ENCODE assay signal across 10 mouse cellular contexts in genomic region chr10:80856908-80857307, GRCm38 (mm10). TPM values are rescaled to one million over a fixed set of nuclear protein-coding genes. Genes with fewer than 3 reads are reported as not detected.
DNase-seq lines count a peak whose midpoint lies in the region; ATAC-seq and TF ChIP-seq lines count a peak whose summit lies in the region.
"Had no signal": no experiment of that assay in that cellular context is flagged by ENCODE, and none has a peak within 500 bp of the region (broad histone marks: within the 10 kb centered on the region; RNA-seq: fewer than 3 reads in every experiment).

No protein-coding gene starts in this region.

- no peak overlapping the region for H3K4me2 ChIP-seq in forebrain, embryonic 11.5 days (ENCODE audit: low read depth, low read length, severe bottlenecking)
- peak overlapping the region; percentile 93 for H3K4me2 ChIP-seq in liver, embryonic 12.5 days
- H3K4me2 ChIP-seq in lung, postnatal 0 days (replicated peaks; ENCODE audit: low read depth, low read length), result no peak overlapping the region

- no peak for TF ChIP-seq CTCF in lung, postnatal 0 days (IDR thresholded peaks at IDR 0.05)

- H3K4me3 ChIP-seq in megakaryocyte, embryonic 14.5 days (replicated peaks), result peak overlapping the region; percentile 47
- no peak overlapping the region for H3K4me3 ChIP-seq in forebrain, embryonic 11.5 days (ENCODE audit: low read depth, low read length)
- peak overlapping the region; percentile 91 for H3K4me3 ChIP-seq in liver, embryonic 12.5 days
- no peak overlapping the region for H3K4me3 ChIP-seq in lung, postnatal 0 days (ENCODE audit: low read depth, low read length)

- H3K27ac ChIP-seq in forebrain, embryonic 11.5 days (ENCODE audit: low read depth, low read length), result no peak overlapping the region
- peak overlapping the region; percentile 99 for H3K27ac ChIP-seq in liver, embryonic 12.5 days
- H3K27ac ChIP-seq in lung, postnatal 0 days (ENCODE audit: low read length), result no peak overlapping the region

- H3K36me3 ChIP-seq in megakaryocyte, embryonic 14.5 days (replicated peaks; ENCODE audit: low read length), result peaks cover 42% of the 10 kb centered on the region
- no peaks in the 10 kb centered on the region for H3K36me3 ChIP-seq in forebrain, embryonic 11.5 days (ENCODE audit: control insufficient read depth, insufficient read depth, low read length)
- peaks cover 43% of the 10 kb centered on the region for H3K36me3 ChIP-seq in liver, embryonic 12.5 days
- H3K36me3 ChIP-seq in lung, postnatal 0 days (ENCODE audit: insufficient read depth, low read length), result peaks cover 5% of the 10 kb centered on the region; the same call in 1 of the 2 replicates

- H3K27me3 ChIP-seq in megakaryocyte, embryonic 14.5 days (replicated peaks), result no peaks in the 10 kb centered on the region
- H3K27me3 ChIP-seq in forebrain, embryonic 11.5 days (ENCODE audit: control insufficient read depth, insufficient read depth, low read length), result no peaks in the 10 kb centered on the region
- H3K27me3 ChIP-seq in liver, embryonic 12.5 days (replicated peaks), result no peaks in the 10 kb centered on the region
- no peaks in the 10 kb centered on the region for H3K27me3 ChIP-seq in lung, postnatal 0 days (replicated peaks; ENCODE audit: insufficient read depth, low read length)

- peaks cover 74% of the 10 kb centered on the region for H3K4me1 ChIP-seq in megakaryocyte, embryonic 14.5 days
- H3K4me1 ChIP-seq in forebrain, embryonic 11.5 days (replicated peaks; ENCODE audit: control insufficient read depth, insufficient read depth, low read length), result peaks cover 23% of the 10 kb centered on the region; the same call in 1 of the 2 replicates
- H3K4me1 ChIP-seq in liver, embryonic 12.5 days, result peaks cover 87% of the 10 kb centered on the region
- peaks cover 5% of the 10 kb centered on the region; the same call in 1 of the 2 replicates for H3K4me1 ChIP-seq in lung, postnatal 0 days (ENCODE audit: insufficient read depth, low read depth, low read length)

- WGBS in forebrain, embryonic 11.5 days, result 84% methylated on average over 5 of the region's 5 CpGs
- 37% methylated on average over 5 of the region's 5 CpGs for WGBS in liver, embryonic 12.5 days (ENCODE audit: insufficient replicate concordance)
- WGBS in lung, postnatal 0 days, result 70% methylated on average over 5 of the region's 5 CpGs

- H3K9ac ChIP-seq in forebrain, embryonic 11.5 days (ENCODE audit: low read length), result peak overlapping the region; percentile 20; the same call in 1 of the 2 replicates
- peak overlapping the region; percentile 97 for H3K9ac ChIP-seq in liver, embryonic 12.5 days
- no peak overlapping the region for H3K9ac ChIP-seq in lung, postnatal 0 days (replicated peaks; ENCODE audit: low read depth)

- TF ChIP-seq EP300 in lung, postnatal 0 days (IDR thresholded peaks at IDR 0.05), result no peak

- no peak for DNase-seq in forebrain, embryonic 11.5 days (ENCODE audit: low spot score)
- DNase-seq in spleen, postnatal 36 days (ENCODE audit: low spot score in 2 of 2), result peak; percentile 51 to 66
- DNase-seq in frontal cortex, postnatal 10 days (ENCODE audit: low spot score in 2 of 2), result no peak
- no peak for DNase-seq in lung, postnatal 0 days (ENCODE audit: low spot score)
- DNase-seq in layer of hippocampus, postnatal 10 days (ENCODE audit: low spot score in 2 of 2), result no peak
- DNase-seq: cerebellum, adult 11 months had no signal

- no peak for ATAC-seq in megakaryocyte, adult 5-6 weeks (ENCODE audit: poor library complexity, severe bottlenecking)
- no peak for ATAC-seq in forebrain, embryonic 11.5 days (replicated peaks; ENCODE audit: low FRiP score)
- ATAC-seq in liver, embryonic 12.5 days, result peak; percentile 40
- no peak for ATAC-seq in lung, postnatal 0 days

- H3K9me3 ChIP-seq in megakaryocyte, embryonic 14.5 days, result no peaks in the 10 kb centered on the region
- no peaks in the 10 kb centered on the region for H3K9me3 ChIP-seq in forebrain, embryonic 11.5 days (ENCODE audit: control insufficient read depth, low read length)
- H3K9me3 ChIP-seq in liver, embryonic 12.5 days (replicated peaks), result no peaks in the 10 kb centered on the region
- no peaks in the 10 kb centered on the region for H3K9me3 ChIP-seq in lung, postnatal 0 days (ENCODE audit: low read length)

RNA-seq across cellular contexts. Expression of gene Sppl2b, which starts 1.8 kb away (rescaled TPM):
- 33.4 and 118 TPM in 2 replicates for polyA plus RNA-seq in megakaryocyte, embryonic 14.5 days (2012; ENCODE audit: insufficient read depth, low replicate concordance)
- total RNA-seq in megakaryocyte, adult 5-6 weeks (2015), result 10.1 and 10.4 TPM in 2 replicates
- 9.1 and 15.1 TPM in 2 replicates for total RNA-seq in megakaryocyte, adult 5-6 weeks (2017)
- polyA plus RNA-seq in forebrain, embryonic 11.5 days (2014; fragmentation: Nextera tagmentation; extraction: Ambion mirVana), result 37.0 and 39.8 TPM in 2 replicates
- 66.1 and 70.5 TPM in 2 replicates for polyA plus RNA-seq in liver, embryonic 12.5 days (2016; fragmentation: Nextera tagmentation; extraction: Ambion mirVana)
- polyA plus RNA-seq in lung, postnatal 0 days (2015; fragmentation: Nextera tagmentation; extraction: Ambion mirVana), result 26.5 and 26.8 TPM in 2 replicates
- total RNA-seq in layer of hippocampus, postnatal 10 days (2021), result 10 to 100 TPM; 80.4 to 97.8 TPM

RNA-seq across cellular contexts. Expression of gene Lsm7, which starts 1.9 kb away (rescaled TPM):
- polyA plus RNA-seq in megakaryocyte, embryonic 14.5 days (2012; ENCODE audit: insufficient read depth, low replicate concordance), result 6.8 and 219 TPM in 2 replicates
- total RNA-seq in megakaryocyte, adult 5-6 weeks (2015), result 56.6 and 58.0 TPM in 2 replicates
- total RNA-seq in megakaryocyte, adult 5-6 weeks (2017), result 104 and 130 TPM in 2 replicates
- polyA plus RNA-seq in forebrain, embryonic 11.5 days (2014; fragmentation: Nextera tagmentation; extraction: Ambion mirVana), result 308 and 322 TPM in 2 replicates
- polyA plus RNA-seq in liver, embryonic 12.5 days (2016; fragmentation: Nextera tagmentation; extraction: Ambion mirVana), result 235 and 245 TPM in 2 replicates
- 129 and 138 TPM in 2 replicates for polyA plus RNA-seq in lung, postnatal 0 days (2015; fragmentation: Nextera tagmentation; extraction: Ambion mirVana)
- total RNA-seq in layer of hippocampus, postnatal 10 days (2021), result 10 to 100 TPM; 52.3 to 54.0 TPM

RNA-seq across cellular contexts. Expression of gene Lingo3, which starts 13.1 kb away (rescaled TPM):
- 0.04 TPM in 1 of 2 replicates, not detected in the other for polyA plus RNA-seq in megakaryocyte, embryonic 14.5 days (2012; ENCODE audit: insufficient read depth, low replicate concordance)
- not detected in 2 replicates for total RNA-seq in megakaryocyte, adult 5-6 weeks (2015)
- total RNA-seq in megakaryocyte, adult 5-6 weeks (2017), result not detected in 2 replicates
- polyA plus RNA-seq in forebrain, embryonic 11.5 days (2014; fragmentation: Nextera tagmentation; extraction: Ambion mirVana), result 1.2 and 2.1 TPM in 2 replicates
- not detected in 2 replicates for polyA plus RNA-seq in liver, embryonic 12.5 days (2016; fragmentation: Nextera tagmentation; extraction: Ambion mirVana)
- polyA plus RNA-seq in lung, postnatal 0 days (2015; fragmentation: Nextera tagmentation; extraction: Ambion mirVana), result not detected in 2 replicates
- total RNA-seq in layer of hippocampus, postnatal 10 days (2021), result 10 to 100 TPM; 20.4 to 25.9 TPM

RNA-seq across cellular contexts. Expression of gene Tmprss9, which starts 14.7 kb away (rescaled TPM):
- 0.08 TPM in 1 of 2 replicates, not detected in the other for polyA plus RNA-seq in megakaryocyte, embryonic 14.5 days (2012; ENCODE audit: insufficient read depth, low replicate concordance)
- total RNA-seq in megakaryocyte, adult 5-6 weeks (2015), result not detected in 2 replicates
- total RNA-seq in megakaryocyte, adult 5-6 weeks (2017), result not detected in 2 replicates
- polyA plus RNA-seq in forebrain, embryonic 11.5 days (2014; fragmentation: Nextera tagmentation; extraction: Ambion mirVana), result 0.08 and 0.12 TPM in 2 replicates
- 0.04 and 0.05 TPM in 2 replicates for polyA plus RNA-seq in liver, embryonic 12.5 days (2016; fragmentation: Nextera tagmentation; extraction: Ambion mirVana)
- polyA plus RNA-seq in lung, postnatal 0 days (2015; fragmentation: Nextera tagmentation; extraction: Ambion mirVana), result 0.04 TPM in 1 of 2 replicates, not detected in the other
- under 1 TPM; 0.11 to 0.16 TPM for total RNA-seq in layer of hippocampus, postnatal 10 days (2021)
- total RNA-seq: granulocyte monocyte progenitor cell, adult 5-6 weeks had no signal

RNA-seq across cellular contexts. Expression of gene Oaz1, which starts 30.5 kb away (rescaled TPM):
- polyA plus RNA-seq in megakaryocyte, embryonic 14.5 days (2012; ENCODE audit: insufficient read depth, low replicate concordance), result 2,272 and 5,289 TPM in 2 replicates
- total RNA-seq in megakaryocyte, adult 5-6 weeks (2015), result 1,171 and 1,242 TPM in 2 replicates
- total RNA-seq in megakaryocyte, adult 5-6 weeks (2017), result 206 and 296 TPM in 2 replicates
- polyA plus RNA-seq in forebrain, embryonic 11.5 days (2014; fragmentation: Nextera tagmentation; extraction: Ambion mirVana), result 1,775 and 1,994 TPM in 2 replicates
- polyA plus RNA-seq in liver, embryonic 12.5 days (2016; fragmentation: Nextera tagmentation; extraction: Ambion mirVana), result 1,528 and 1,635 TPM in 2 replicates
- 1,344 and 1,416 TPM in 2 replicates for polyA plus RNA-seq in lung, postnatal 0 days (2015; fragmentation: Nextera tagmentation; extraction: Ambion mirVana)
- total RNA-seq in layer of hippocampus, postnatal 10 days (2021), result 100 to 1,000 TPM; 399 to 419 TPM

Comparison
In these comparisons a context has a peak if more than half of its experiments do, and no peak if none do; other contexts are left out.
1. H3K4me3 ChIP-seq: peak in megakaryocyte, embryonic 14.5 days (single experiment) and liver, embryonic 12.5 days (single experiment); none in forebrain, embryonic 11.5 days (single experiment) and lung, postnatal 0 days (single experiment).
2. DNase-seq: peak in spleen, postnatal 36 days (2 of 2); none in forebrain, embryonic 11.5 days (single experiment), frontal cortex, postnatal 10 days (0 of 2), lung, postnatal 0 days (single experiment) and layer of hippocampus, postnatal 10 days (0 of 2).